Mouse (Mus musculus) limb, embryonic 12.5 days (tissue): ENCODE measurements around the gene Actr1a. TPM values are rescaled to one million over a fixed set of nuclear protein-coding genes. Genes with fewer than 3 reads are reported as not detected.
A peak's percentile ranks its signal among the peaks of the same experiment; 100 is the strongest.

ENCODE experiments used
- ATAC-seq: fragments of 200-750 bp; cut with Nextera tagmentation; 2 replicates; pipeline ENCODE4 v1.8.0; 2017; ENCODE audit warnings: low read depth, moderate TSS enrichment; ENCODE audit not compliant: insufficient number of reproducible peaks, insufficient read depth, low FRiP score, low TSS enrichment
- H3K27ac ChIP-seq: fragments of 300-500 bp; sonication (generic); 2 replicates; pipeline ENCODE4 v1.5.1; 2016; ENCODE audit warnings: mild to moderate bottlenecking, moderate library complexity
- H3K27me3 ChIP-seq: fragments of 300-500 bp; sonication (generic); 2 replicates; pipeline ENCODE4 v1.6.1; 2016; ENCODE audit warnings: mild to moderate bottlenecking, moderate library complexity
- H3K36me3 ChIP-seq: fragments of 300-500 bp; sonication (generic); 2 replicates; pipeline ENCODE4 v1.6.1; 2016; ENCODE audit warnings: mild to moderate bottlenecking, moderate library complexity
- H3K4me1 ChIP-seq: fragments of 300-500 bp; sonication (generic); replicated peaks from 2 replicates; pipeline ENCODE4 v1.6.1; 2016
- H3K4me2 ChIP-seq: fragments of 300-500 bp; sonication (generic); 2 replicates; pipeline ENCODE4 v1.6.1; 2016; ENCODE audit warnings: mild to moderate bottlenecking, moderate library complexity
- H3K4me3 ChIP-seq: fragments of 300-500 bp; sonication (generic); replicated peaks from 2 replicates; pipeline ENCODE4 v1.5.1; 2016; ENCODE audit warnings: mild to moderate bottlenecking
- H3K9ac ChIP-seq: fragments of 300-500 bp; sonication (generic); replicated peaks from 2 replicates; pipeline ENCODE4 v1.6.1; 2016; ENCODE audit warnings: mild to moderate bottlenecking, moderate library complexity
- H3K9me3 ChIP-seq: fragments of 300-500 bp; sonication (generic); 2 replicates; pipeline ENCODE4 v1.6.1; 2016; ENCODE audit warnings: mild to moderate bottlenecking, moderate library complexity
- whole genome bisulfite sequencing: fragments of 180-500 bp; shearing (Covaris S2); methylation state at CpG from one replicate; pipeline ENCODE4 v1.1.7; 2016; 5-methylcytosine and 5-hydroxymethylcytosine counted together
- polyA plus RNA-seq: library from polyadenylated mRNA; unstranded; fragments of >200 nt; fragmentation: Nextera tagmentation; extraction: Ambion mirVana; gene quantifications from 2 replicates; pipeline ENCODE4 v1.2.1, GENCODE M21; 2016

Actr1a gene
- polyA plus RNA-seq, 1 experiment from 2014 or later: 147 TPM

- H3K4me3 ChIP-seq: peak within 1 kb of the TSS; percentile 66
- peaks cover 15% of the 10 kb centered on the region for H3K4me1 ChIP-seq
- 51% methylated on average over 10 of the region's 10 CpGs for WGBS
- H3K9ac ChIP-seq: peak within 1 kb of the TSS; percentile 85
- ATAC-seq: no peak
- peak within 1 kb of the TSS; percentile 85 for H3K4me2 ChIP-seq
- no peaks in the 10 kb centered on the region for H3K9me3 ChIP-seq
- peak within 1 kb of the TSS; percentile 85 for H3K27ac ChIP-seq
- H3K36me3 ChIP-seq: no peaks in the 10 kb centered on the region
- peaks cover 21% of the 10 kb centered on the region for H3K27me3 ChIP-seq
Observed at GRCm38 (mm10) chr19:46350168-46350932, 45.2 kb downstream of the Actr1a start, which contains the start of gene 2310034G01Rik. Gene 2310034G01Rik, minus strand, starts transcription at chr19:46350302.

GRCm38 (mm10) chr19:46349550-46349949 is 46.0 kb downstream of the Actr1a start:
- Histone ChIP-seq H3K4me1 (peaks cover 15% of the 10 kb centered on the region), H3K36me3 (no peaks in the 10 kb centered on the region), H3K9ac (peak overlapping the region; percentile 85), H3K27ac (peak overlapping the region; percentile 85; the same call in 1 of the 2 replicates), H3K4me2 (peak overlapping the region; percentile 85), H3K9me3 (no peaks in the 10 kb centered on the region), H3K4me3 (peak overlapping the region; percentile 66), H3K27me3 (peaks cover 29% of the 10 kb centered on the region)
- 27% methylated on average over 6 of the region's 6 CpGs for WGBS
- ATAC-seq: 0 out of 2 replicates have a peak, but pooled peaks have one; percentile 40

- Histone ChIP-seq H3K36me3 (no peaks in the 10 kb centered on the region), H3K9me3 (no peaks in the 10 kb centered on the region), H3K4me3 (peak overlapping the region; percentile 66), H3K27ac (peak overlapping the region; percentile 85), H3K4me2 (peak overlapping the region; percentile 85), H3K27me3 (peaks cover 34% of the 10 kb centered on the region), H3K9ac (peak overlapping the region; percentile 85), H3K4me1 (peaks cover 15% of the 10 kb centered on the region)
- WGBS: under 1% methylated on average over 77 of the region's 78 CpGs
- ATAC-seq: peak; percentile 75
Observed at GRCm38 (mm10) chr19:46348761-46349458, 46.6 kb downstream of the Actr1a start.

- peak overlapping the region; percentile 85 for H3K27ac ChIP-seq
- no peaks in the 10 kb centered on the region for H3K36me3 ChIP-seq
- 33% methylated on average over 14 of the region's 14 CpGs for WGBS
- H3K4me2 ChIP-seq: peak overlapping the region; percentile 85
- H3K9me3 ChIP-seq: no peaks in the 10 kb centered on the region
- H3K4me3 ChIP-seq: peak overlapping the region; percentile 66
- ATAC-seq: no peak
- H3K4me1 ChIP-seq: peaks cover 15% of the 10 kb centered on the region
- peaks cover 38% of the 10 kb centered on the region for H3K27me3 ChIP-seq
- peak overlapping the region; percentile 85 for H3K9ac ChIP-seq
Observed at GRCm38 (mm10) chr19:46347936-46348668, 47.4 kb downstream of the Actr1a start.

GRCm38 (mm10) chr19:46347146-46347545 is 48.4 kb downstream of the Actr1a start:
- no peaks in the 10 kb centered on the region for H3K36me3 ChIP-seq
- no peak overlapping the region for H3K9ac ChIP-seq
- H3K4me3 ChIP-seq: no peak overlapping the region
- H3K27me3 ChIP-seq: peaks cover 38% of the 10 kb centered on the region
- ATAC-seq: no peak
- H3K4me1 ChIP-seq: peaks cover 15% of the 10 kb centered on the region
- 100% methylated on average over 1 of the region's 1 CpGs for WGBS
- no peak overlapping the region for H3K4me2 ChIP-seq
- H3K9me3 ChIP-seq: no peaks in the 10 kb centered on the region
- no peak overlapping the region for H3K27ac ChIP-seq

- no peak overlapping the region for H3K27ac ChIP-seq
- no peak for ATAC-seq
- 10% methylated on average over 7 of the region's 7 CpGs for WGBS
- no peaks in the 10 kb centered on the region for H3K36me3 ChIP-seq
- H3K4me2 ChIP-seq: no peak overlapping the region
- peaks cover 10% of the 10 kb centered on the region for H3K4me1 ChIP-seq
- H3K4me3 ChIP-seq: no peak overlapping the region
- peaks cover 33% of the 10 kb centered on the region for H3K27me3 ChIP-seq
- no peaks in the 10 kb centered on the region for H3K9me3 ChIP-seq
- H3K9ac ChIP-seq: no peak overlapping the region
Observed at GRCm38 (mm10) chr19:46344710-46345419, 50.7 kb downstream of the Actr1a start.

GRCm38 (mm10) chr19:46339287-46339971 is 56.1 kb downstream of the Actr1a start:
- H3K9ac ChIP-seq: no peak overlapping the region
- WGBS: 72% methylated on average over 7 of the region's 7 CpGs
- peaks cover 7% of the 10 kb centered on the region for H3K4me1 ChIP-seq
- peak overlapping the region; percentile 39; the same call in 1 of the 2 replicates for H3K4me2 ChIP-seq
- H3K27ac ChIP-seq: no peak overlapping the region
- no peaks in the 10 kb centered on the region for H3K9me3 ChIP-seq
- ATAC-seq: no peak
- no peak overlapping the region for H3K4me3 ChIP-seq
- no peaks in the 10 kb centered on the region for H3K36me3 ChIP-seq
- H3K27me3 ChIP-seq: peaks cover 16% of the 10 kb centered on the region; the same call in 1 of the 2 replicates

- Histone ChIP-seq H3K27ac (no peak overlapping the region), H3K4me2 (peak overlapping the region; percentile 39), H3K9me3 (no peaks in the 10 kb centered on the region), H3K27me3 (peaks cover 13% of the 10 kb centered on the region; the same call in 1 of the 2 replicates), H3K4me3 (peak overlapping the region; percentile 71), H3K4me1 (peaks cover 7% of the 10 kb centered on the region), H3K9ac (no peak overlapping the region), H3K36me3 (no peaks in the 10 kb centered on the region)
- WGBS: 54% methylated on average over 6 of the region's 6 CpGs
- peak; percentile 34; the same call in 1 of the 2 replicates for ATAC-seq
Observed at GRCm38 (mm10) chr19:46338942-46339286, 56.6 kb downstream of the Actr1a start.

GRCm38 (mm10) chr19:46338331-46338936 is 57.1 kb downstream of the Actr1a start, which contains the start of gene Cuedc2:
Gene Cuedc2, minus strand, starts transcription at chr19:46338702.
- peak; percentile 69 for ATAC-seq
- no peaks in the 10 kb centered on the region for H3K9me3 ChIP-seq
- H3K36me3 ChIP-seq: no peaks in the 10 kb centered on the region
- H3K27ac ChIP-seq: 0 out of 2 replicates have a peak within 1 kb of the TSS, but pooled peaks have one; percentile 50
- peak within 1 kb of the TSS; percentile 79 for H3K4me2 ChIP-seq
- under 1% methylated on average over 31 of the region's 31 CpGs for WGBS
- H3K27me3 ChIP-seq: peaks cover 9% of the 10 kb centered on the region; the same call in 1 of the 2 replicates
- H3K4me1 ChIP-seq: peaks cover 7% of the 10 kb centered on the region
- H3K9ac ChIP-seq: peak within 1 kb of the TSS; percentile 77
- peak within 1 kb of the TSS; percentile 71 for H3K4me3 ChIP-seq
